Mouse (Mus musculus): Measurements from ENCODE around the gene Cd33.

GRCm38 (mm10) chr7:43532936-43533505 lies 11.2 kb downstream of the Cd33 start:
- TF ChIP-seq CTCF (IDR thresholded peaks at IDR 0.05; ENCODE audit: low read depth) (no peak), EP300 (IDR thresholded peaks at IDR 0.05; ENCODE audit: low read depth) (no peak)

Measured in heart, postnatal 0 days (tissue).